Mouse (Mus musculus) Patski (cell line): ENCODE data around the gene Best1. TPM values are rescaled to one million over a fixed set of nuclear protein-coding genes. Genes with fewer than 3 reads are reported as not detected.

Source experiments
- ATAC-seq: fragments of 100-300 bp; one replicate; pipeline ENCODE4 v1.8.0; 2021
- CTCF ChIA-PET: fragments of 350-600 bp; sonication (Branson Sonifier 250); formaldehyde crosslinking; loops from one replicate; lab custom pipeline; 2022; ENCODE audit warnings: inconsistent platforms; lab: Charles Lee
- POLR2A ChIA-PET: fragments of 350-600 bp; sonication (Branson Sonifier 250); formaldehyde crosslinking; loops from one replicate; lab custom pipeline; 2022; ENCODE audit warnings: antibody characterized with exemption, inconsistent platforms; lab: Charles Lee
- DNase-seq: peaks from one replicate; pipeline ENCODE4 v3.0.0-alpha.2; 2011; ENCODE audit warnings: low read depth, low spot score
- H3K27me3 ChIP-seq: fragments of 371-371 bp; one replicate; pipeline ENCODE4 v1.5.1; 2021
- CTCF ChIP-seq: fragments of 100-300 bp; IDR thresholded peaks from one replicate; pipeline ENCODE4 v1.5.1; 2021
- in situ Hi-C: fragments of 300-500 bp; cut with MboI; formaldehyde crosslinking; loops from 3 replicates; pipeline ENCODE4 v1.11.1; 2018; ENCODE audit warnings: low pct_unique_long_range_greater_than_20kb, mixed read lengths
- polyA plus RNA-seq: library from polyadenylated mRNA; unstranded; gene quantifications from one replicate; pipeline ENCODE4 v1.2.3, GENCODE M21; 2021

Best1 gene
- polyA plus RNA-seq, 1 experiment from 2014 or later = not detected

GRCm38 (mm10) chr19:9956624-9957388 lies 44.6 kb downstream of the Best1 start:
- ATAC-seq (no peak), DNase-seq (no peak)
- no peaks in the 10 kb centered on the region for H3K27me3 ChIP-seq
- in situ Hi-C loops = no loop called here
- POLR2A ChIA-PET = no interaction called here
- CTCF ChIA-PET = interaction anchor here (1.0 to 1.6 kb wide), 5 partner anchors 12 to 35 kb away, joined by 3 to 5 read pairs (median 3); no protein-coding TSS in a partner anchor
- no peak for TF ChIP-seq CTCF

- ATAC-seq (no peak), DNase-seq (no peak)
- ChIA-PET POLR2A (no interaction called here), CTCF (interaction anchor here (1.2 to 1.5 kb wide), 4 partner anchors 16 to 35 kb away, joined by 3 to 5 read pairs (median 4); no protein-coding TSS in a partner anchor)
- no peaks in the 10 kb centered on the region for H3K27me3 ChIP-seq
- in situ Hi-C loops = no loop called here
- no peak for TF ChIP-seq CTCF
These were observed 46.0 kb downstream of the Best1 start for GRCm38 (mm10) chr19:9955438-9955837.

GRCm38 (mm10) chr19:9954811-9955202 lies 46.6 kb downstream of the Best1 start:
- CTCF ChIA-PET = interaction anchor here (0.7 to 3.0 kb wide), 7 partner anchors 10 to 36 kb away, joined by 3 to 9 read pairs (median 4); no protein-coding TSS in a partner anchor

GRCm38 (mm10) chr19:9954055-9954810 lies 47.2 kb downstream of the Best1 start:
- ATAC-seq (peak; percentile 68), DNase-seq (no peak)

More at GRCm38 (mm10) chr19:9954811-9955202, 46.6 kb downstream of the Best1 start:
- DNase-seq (no peak), ATAC-seq (peak; percentile 50)
- no peaks in the 10 kb centered on the region for H3K27me3 ChIP-seq
- in situ Hi-C loops = no loop called here
- TF ChIP-seq CTCF = no peak
- POLR2A ChIA-PET = interaction anchor here (1.4 kb wide), 1 partner anchor 29 kb away, joined by 4 read pairs; no protein-coding TSS in a partner anchor

GRCm38 (mm10) chr19:9952912-9953311 lies 48.5 kb downstream of the Best1 start:
- POLR2A ChIA-PET = no interaction called here
- CTCF ChIA-PET = interaction anchor here (0.8 to 3.0 kb wide), 6 partner anchors 8 to 41 kb away, joined by 3 to 9 read pairs (median 4); no protein-coding TSS in a partner anchor
- no peaks in the 10 kb centered on the region for H3K27me3 ChIP-seq
- in situ Hi-C loops = no loop called here
- ATAC-seq (no peak), DNase-seq (no peak)
- no peak for TF ChIP-seq CTCF

More at GRCm38 (mm10) chr19:9954055-9954810, 47.2 kb downstream of the Best1 start:
- TF ChIP-seq CTCF = no peak
- POLR2A ChIA-PET = interaction anchor here (1.4 kb wide), 1 partner anchor 30 kb away, joined by 4 read pairs; no protein-coding TSS in a partner anchor
- H3K27me3 ChIP-seq = no peaks in the 10 kb centered on the region
- CTCF ChIA-PET = interaction anchor here (0.7 to 3.0 kb wide), 5 partner anchors 10 to 36 kb away, joined by 3 to 9 read pairs (median 4); no protein-coding TSS in a partner anchor
- in situ Hi-C loops = no loop called here

- ATAC-seq (no peak), DNase-seq (no peak)
- ChIA-PET POLR2A (no interaction called here), CTCF (interaction anchor here (0.8 to 3.0 kb wide), 6 partner anchors 8 to 40 kb away, joined by 3 to 9 read pairs (median 4); no protein-coding TSS in a partner anchor)
- no peaks in the 10 kb centered on the region for H3K27me3 ChIP-seq
- in situ Hi-C loops = no loop called here
- no peak for TF ChIP-seq CTCF
These were observed 49.0 kb downstream of the Best1 start for GRCm38 (mm10) chr19:9952390-9952789.

- ChIA-PET POLR2A (no interaction called here), CTCF (interaction anchor here (0.6 to 3.7 kb wide), 7 partner anchors 13 to 53 kb away, joined by 3 to 17 read pairs (median 4); no protein-coding TSS in a partner anchor)
- no peak for TF ChIP-seq CTCF
- in situ Hi-C loops = no loop called here
- no peaks in the 10 kb centered on the region for H3K27me3 ChIP-seq
- ATAC-seq (peak; percentile 86), DNase-seq (peak; percentile 94)
These were observed 54.4 kb downstream of the Best1 start for GRCm38 (mm10) chr19:9946986-9947385.

- ChIA-PET CTCF (interaction anchor here (1.4 to 3.7 kb wide), 3 partner anchors 7 to 43 kb away, joined by 3 to 17 read pairs (median 9); no protein-coding TSS in a partner anchor), POLR2A (interaction anchor here (1.5 kb wide), 1 partner anchor 38 kb away, joined by 4 read pairs; no protein-coding TSS in a partner anchor)
- DNase-seq = no peak
- in situ Hi-C loops = no loop called here
- ATAC-seq = no peak
- no peak for TF ChIP-seq CTCF
- no peaks in the 10 kb centered on the region for H3K27me3 ChIP-seq
These were observed 55.5 kb downstream of the Best1 start for GRCm38 (mm10) chr19:9945800-9946564.
